8 mouse cellular contexts compared by ENCODE assay signal in the genomic region with DNA sequence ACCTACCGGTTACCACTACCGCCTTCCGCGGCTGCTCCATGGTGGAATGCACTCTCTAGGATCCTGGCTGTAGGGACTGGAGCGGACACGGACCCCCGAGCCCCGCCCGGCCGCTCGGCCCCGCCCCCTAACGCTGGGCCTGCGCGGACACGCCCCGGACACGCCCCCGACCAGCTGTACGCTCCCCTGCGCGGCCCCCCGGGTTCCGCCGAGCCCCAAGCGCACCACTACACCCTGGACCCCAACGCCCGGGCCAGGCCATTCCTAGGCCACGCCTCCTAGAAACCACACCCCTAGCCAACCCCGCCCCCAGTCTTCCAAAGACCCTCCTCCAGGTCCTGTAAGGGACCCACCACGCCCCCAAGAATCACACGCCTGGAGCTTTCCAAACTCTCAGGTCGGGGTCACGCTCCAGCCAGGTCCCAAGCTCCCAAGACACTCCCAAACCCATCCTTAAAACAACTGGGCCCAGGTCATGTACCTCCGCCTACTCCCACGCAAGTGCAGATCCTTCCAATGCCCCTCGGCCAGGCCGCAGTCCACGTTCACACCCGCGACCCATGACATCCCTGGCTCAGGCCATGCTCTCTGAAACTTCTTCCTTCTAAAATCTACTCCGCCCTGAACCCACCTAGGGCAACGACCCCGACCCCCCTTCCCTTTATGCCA. TPM values are rescaled to one million over a fixed set of nuclear protein-coding genes. Genes with fewer than 3 reads are reported as not detected.
DNase-seq lines count a peak whose midpoint lies in the region; ATAC-seq and TF ChIP-seq lines count a peak whose summit lies in the region.

No protein-coding gene starts in this region.

- H3K79me2 ChIP-seq in C2C12 (ENCODE audit: control insufficient read depth, insufficient read depth), result peaks cover 19% of the 10 kb centered on the region

- H3K27ac ChIP-seq in embryonic fibroblast, embryonic 13.5 days (ENCODE audit: insufficient read depth, low read length), result 0 out of 2 replicates have a peak overlapping the region, but pooled peaks have one; percentile 4
- peak overlapping the region; percentile 75 for H3K27ac ChIP-seq in heart, embryonic 11.5 days (ENCODE audit: low read depth, low read length)
- H3K27ac ChIP-seq in kidney, embryonic 15.5 days, result peak overlapping the region; percentile 91

- H3K4me2 ChIP-seq in heart, embryonic 11.5 days, result peak overlapping the region; percentile 94
- H3K4me2 ChIP-seq in kidney, embryonic 15.5 days, result peak overlapping the region; percentile 85

- TF ChIP-seq POLR2A in embryonic fibroblast, embryonic 13.5 days (IDR thresholded peaks at IDR 0.05; ENCODE audit: low read depth, low read length), result peak; percentile 94

- TF ChIP-seq CTCF in C2C12 (IDR thresholded peaks at IDR 0.05; ENCODE audit: control insufficient read depth, insufficient read depth, insufficient read length), result no peak
- TF ChIP-seq CTCF in embryonic fibroblast, embryonic 13.5 days (IDR thresholded peaks at IDR 0.05; ENCODE audit: borderline replicate concordance, insufficient read depth, low read length), result no peak

- H3K4me3 ChIP-seq in C2C12 (ENCODE audit: insufficient read depth, poor library complexity, severe bottlenecking), result peak overlapping the region; percentile 80
- H3K4me3 ChIP-seq in embryonic fibroblast, embryonic 13.5 days (ENCODE audit: insufficient read depth, low read length), result peak overlapping the region; percentile 73
- H3K4me3 ChIP-seq in heart, embryonic 11.5 days (ENCODE audit: low read depth, low read length), result peak overlapping the region; percentile 73
- H3K4me3 ChIP-seq in kidney, embryonic 15.5 days (replicated peaks), result peak overlapping the region; percentile 77

- peak overlapping the region; percentile 84 for H3K9ac ChIP-seq in heart, embryonic 11.5 days (ENCODE audit: low read depth, low read length)
- peak overlapping the region; percentile 70 for H3K9ac ChIP-seq in kidney, embryonic 15.5 days

- peak overlapping the region; percentile 50 for H3ac ChIP-seq in C2C12 (ENCODE audit: control insufficient read depth, insufficient read length, low read depth)

- H3K79me3 ChIP-seq in C2C12 (ENCODE audit: low read depth), result no peaks in the 10 kb centered on the region

- WGBS in heart, embryonic 11.5 days (ENCODE audit: insufficient replicate concordance), result under 1% methylated on average over 44 of the region's 44 CpGs
- under 1% methylated on average over 44 of the region's 44 CpGs for WGBS in kidney, embryonic 15.5 days

- 0 out of 2 replicates have a peak, but pooled peaks cover 2% of the 10 kb centered on the region for H3K4me1 ChIP-seq in embryonic fibroblast, embryonic 13.5 days (ENCODE audit: control insufficient read depth, insufficient read depth, low read length)
- H3K4me1 ChIP-seq in heart, embryonic 11.5 days (ENCODE audit: control insufficient read depth, insufficient read depth, low read length), result peaks cover 21% of the 10 kb centered on the region
- peaks cover 39% of the 10 kb centered on the region for H3K4me1 ChIP-seq in kidney, embryonic 15.5 days

- peaks cover 20% of the 10 kb centered on the region for H3K36me3 ChIP-seq in C2C12 (ENCODE audit: control insufficient read depth, insufficient read depth)
- H3K36me3 ChIP-seq in heart, embryonic 11.5 days (ENCODE audit: control insufficient read depth, insufficient read depth, low read length), result peaks cover 5% of the 10 kb centered on the region
- peaks cover 28% of the 10 kb centered on the region for H3K36me3 ChIP-seq in kidney, embryonic 15.5 days

- peak; percentile 97 for ATAC-seq in heart, embryonic 11.5 days (replicated peaks; ENCODE audit: insufficient number of reproducible peaks, low FRiP score, low TSS enrichment)
- ATAC-seq in kidney, embryonic 15.5 days (replicated peaks; ENCODE audit: low FRiP score), result peak; percentile 96
- ATAC-seq in monocyte, adult 5-6 weeks (replicated peaks; ENCODE audit: insufficient number of reproducible peaks, low FRiP score, low TSS enrichment, poor library complexity, severe bottlenecking), result peak; percentile 59

- H3K27me3 ChIP-seq in C2C12 (ENCODE audit: control insufficient read depth, insufficient read depth, insufficient read length), result no peaks in the 10 kb centered on the region
- H3K27me3 ChIP-seq in heart, embryonic 11.5 days (ENCODE audit: control insufficient read depth, insufficient read depth, low read length), result no peaks in the 10 kb centered on the region
- no peaks in the 10 kb centered on the region for H3K27me3 ChIP-seq in kidney, embryonic 15.5 days

- DNase-seq in brain, adult 2 months (ENCODE audit: low read depth, low spot score), result peak; percentile 77
- DNase-seq in liver, result peak; percentile 97
- peak; percentile 85 to 86 for DNase-seq in spleen, postnatal 36 days (ENCODE audit: low spot score in 2 of 2)

- no peaks in the 10 kb centered on the region for H3K9me3 ChIP-seq in heart, embryonic 11.5 days (replicated peaks; ENCODE audit: control insufficient read depth, low read length)
- H3K9me3 ChIP-seq in kidney, embryonic 15.5 days (replicated peaks), result no peaks in the 10 kb centered on the region

TF ChIP-seq in C2C12, 6 proteins besides CTCF, POLR2A, EP300 and RAD21:
- TF ChIP-seq MYOD1 (IDR thresholded peaks at IDR 0.05; ENCODE audit: control insufficient read depth, insufficient read length, low read depth) (no peak), MAX (IDR thresholded peaks at IDR 0.05) (no peak), USF1 (IDR thresholded peaks at IDR 0.05; ENCODE audit: low read depth) (no peak), CEBPB (IDR thresholded peaks at IDR 0.05; ENCODE audit: low read depth) (no peak), MYOG (IDR thresholded peaks at IDR 0.05; ENCODE audit: control insufficient read depth, extremely low read depth, insufficient read length) (no peak), FOSL1 (IDR thresholded peaks at IDR 0.05; ENCODE audit: insufficient read depth, low read length, poor library complexity, severe bottlenecking) (no peak)

RNA-seq across cellular contexts. Expression of gene Pgpep1, which starts 0.5 kb away (rescaled TPM):
- 34.9 TPM for polyA plus RNA-seq in C2C12 (2012; fragmentation: generic; extraction: Trizol)
- polyA plus RNA-seq in embryonic fibroblast, embryonic 13.5 days (2011; ENCODE audit: insufficient read length, low read depth, missing spikeins), result 53.7 and 54.3 TPM in 2 replicates
- 38.9 and 41.6 TPM in 2 replicates for polyA plus RNA-seq in heart, embryonic 11.5 days (2014; fragmentation: Nextera tagmentation; extraction: Ambion mirVana)
- 65.5 and 75.3 TPM in 2 replicates for polyA plus RNA-seq in kidney, embryonic 15.5 days (2015; fragmentation: Nextera tagmentation; extraction: Ambion mirVana)
- total RNA-seq in monocyte, adult 5-6 weeks (2017), result 2.3 to 4.9 TPM (median 3.3 TPM) in 3 replicates

RNA-seq across cellular contexts. Expression of gene Lsm4, which starts 13.3 kb away (rescaled TPM):
- polyA plus RNA-seq in C2C12 (2012; fragmentation: generic; extraction: Trizol), result 300 TPM
- 54.9 and 60.2 TPM in 2 replicates for polyA plus RNA-seq in embryonic fibroblast, embryonic 13.5 days (2011; ENCODE audit: insufficient read length, low read depth, missing spikeins)
- polyA plus RNA-seq in heart, embryonic 11.5 days (2014; fragmentation: Nextera tagmentation; extraction: Ambion mirVana), result 296 and 308 TPM in 2 replicates
- polyA plus RNA-seq in kidney, embryonic 15.5 days (2015; fragmentation: Nextera tagmentation; extraction: Ambion mirVana), result 291 and 295 TPM in 2 replicates
- 69.1 to 93.3 TPM (median 80.9 TPM) in 3 replicates for total RNA-seq in monocyte, adult 5-6 weeks (2017)

RNA-seq across cellular contexts. Expression of gene Gdf15, which starts 27.5 kb away (rescaled TPM):
- 20.9 TPM for polyA plus RNA-seq in C2C12 (2012; fragmentation: generic; extraction: Trizol)
- polyA plus RNA-seq in embryonic fibroblast, embryonic 13.5 days (2011; ENCODE audit: insufficient read length, low read depth, missing spikeins), result 3.1 and 4.2 TPM in 2 replicates
- 0.26 and 0.37 TPM in 2 replicates for polyA plus RNA-seq in heart, embryonic 11.5 days (2014; fragmentation: Nextera tagmentation; extraction: Ambion mirVana)
- polyA plus RNA-seq in kidney, embryonic 15.5 days (2015; fragmentation: Nextera tagmentation; extraction: Ambion mirVana), result 0.46 and 0.77 TPM in 2 replicates
- 0.19 to 3.8 TPM in 2 of 3 replicates, not detected in the other for total RNA-seq in monocyte, adult 5-6 weeks (2017)

RNA-seq across cellular contexts. Expression of gene Jund, which starts 39.0 kb away (rescaled TPM):
- 128 TPM for polyA plus RNA-seq in C2C12 (2012; fragmentation: generic; extraction: Trizol)
- 82.2 and 90.6 TPM in 2 replicates for polyA plus RNA-seq in embryonic fibroblast, embryonic 13.5 days (2011; ENCODE audit: insufficient read length, low read depth, missing spikeins)
- 97.8 and 102 TPM in 2 replicates for polyA plus RNA-seq in heart, embryonic 11.5 days (2014; fragmentation: Nextera tagmentation; extraction: Ambion mirVana)
- 59.9 and 68.1 TPM in 2 replicates for polyA plus RNA-seq in kidney, embryonic 15.5 days (2015; fragmentation: Nextera tagmentation; extraction: Ambion mirVana)
- 131 to 182 TPM (median 168 TPM) in 3 replicates for total RNA-seq in monocyte, adult 5-6 weeks (2017)

RNA-seq across cellular contexts. Expression of gene Iqcn, which starts 43.5 kb away (rescaled TPM):
- polyA plus RNA-seq in C2C12 (2012; fragmentation: generic; extraction: Trizol), result 0.01 TPM
- not detected in 2 replicates for polyA plus RNA-seq in embryonic fibroblast, embryonic 13.5 days (2011; ENCODE audit: insufficient read length, low read depth, missing spikeins)
- not detected in 2 replicates for polyA plus RNA-seq in heart, embryonic 11.5 days (2014; fragmentation: Nextera tagmentation; extraction: Ambion mirVana)
- 0.03 and 0.09 TPM in 2 replicates for polyA plus RNA-seq in kidney, embryonic 15.5 days (2015; fragmentation: Nextera tagmentation; extraction: Ambion mirVana)
- total RNA-seq in monocyte, adult 5-6 weeks (2017), result 0.67 to 0.78 TPM in 2 of 3 replicates, not detected in the other

Comparison
In these comparisons a context has a peak if more than half of its experiments do, and no peak if none do; other contexts are left out.
1. Peak in every context shown above with its lines: DNase-seq, ATAC-seq, H3K4me3 ChIP-seq and H3K27ac ChIP-seq.
2. H3K27ac ChIP-seq: peak in every context shown above with its lines; median percentile 91 in kidney, embryonic 15.5 days; 75 in heart, embryonic 11.5 days; 4 in embryonic fibroblast, embryonic 13.5 days.